Mouse (Mus musculus) myocyte (in vitro differentiated cells): ENCODE measurements around the gene Smarcc1. TPM values are rescaled to one million over a fixed set of nuclear protein-coding genes. Genes with fewer than 3 reads are reported as not detected.
"Not testable (repeated sequence)": the region's sequence is repeated elsewhere in the genome, so short reads cannot be mapped to it uniquely, and the experiment has no call there.

ENCODE experiments used
- H3K27me3 ChIP-seq: one replicate; pipeline ENCODE4 v1.6.1; 2011; ENCODE audit not compliant: control insufficient read depth, insufficient read depth, insufficient read length
- H3K36me3 ChIP-seq: one replicate; pipeline ENCODE4 v1.6.1; 2011; ENCODE audit not compliant: control insufficient read depth, insufficient read depth
- H3K4me2 ChIP-seq: one replicate; pipeline ENCODE4 v1.6.1; 2011; ENCODE audit warnings: low read depth, control low read depth
- H3K4me3 ChIP-seq: one replicate; pipeline ENCODE4 v1.5.1; 2011; ENCODE audit warnings: mild to moderate bottlenecking, control low read depth, moderate library complexity
- H3K79me2 ChIP-seq: one replicate; pipeline ENCODE4 v1.6.1; 2011; ENCODE audit not compliant: control insufficient read depth, insufficient read depth
- H3ac ChIP-seq: one replicate; pipeline ENCODE4 v1.6.1; 2011; ENCODE audit not compliant: control insufficient read depth, insufficient read length
- CEBPB ChIP-seq: IDR thresholded peaks from 2 replicates; pipeline ENCODE4 v1.6.1; 2011; ENCODE audit warnings: mild to moderate bottlenecking, moderate library complexity; ENCODE audit not compliant: poor library complexity, insufficient read depth, severe bottlenecking
- E2F4 ChIP-seq: IDR thresholded peaks from one replicate; pipeline ENCODE4 v1.6.1; 2011; ENCODE audit warnings: mild to moderate bottlenecking, control low read depth, moderate library complexity; ENCODE audit not compliant: insufficient read depth
- MAX ChIP-seq: IDR thresholded peaks from one replicate; pipeline ENCODE4 v1.6.1; 2011; ENCODE audit warnings: low read depth, mild to moderate bottlenecking, control low read depth
- MYOD1 ChIP-seq, 3 experiments: IDR thresholded peaks; one replicate each; pipeline ENCODE4 v1.6.1; 2011; ENCODE audit warnings: control low read depth in 2 of 3, low read depth in 2 of 3, mild to moderate bottlenecking in 2 of 3, moderate library complexity in 1 of 3; ENCODE audit not compliant: insufficient read length in 2 of 3, control insufficient read depth in 1 of 3
- MYOG ChIP-seq, 3 experiments: IDR thresholded peaks; one replicate each; pipeline ENCODE4 v1.6.1; 2011; ENCODE audit warnings: control low read depth in 2 of 3, low read depth in 2 of 3, mild to moderate bottlenecking in 2 of 3; ENCODE audit not compliant: insufficient read length in 2 of 3, control insufficient read depth in 1 of 3, insufficient read depth in 1 of 3
- POLR2A ChIP-seq: IDR thresholded peaks from one replicate; pipeline ENCODE4 v1.6.1; 2011; ENCODE audit warnings: low read depth, mild to moderate bottlenecking, control low read depth, moderate library complexity; ENCODE audit not compliant: insufficient read length
- POLR2AphosphoS2 ChIP-seq: IDR thresholded peaks from one replicate; pipeline ENCODE4 v1.6.1; 2011; ENCODE audit warnings: low read depth, control low read depth; ENCODE audit not compliant: insufficient read length
- REST ChIP-seq: IDR thresholded peaks from one replicate; pipeline ENCODE4 v1.6.1; 2011; ENCODE audit warnings: mild to moderate bottlenecking, control low read depth, moderate library complexity; ENCODE audit not compliant: insufficient read depth, insufficient read length
- SRF ChIP-seq: IDR thresholded peaks from one replicate; pipeline ENCODE4 v1.6.1; 2011; ENCODE audit warnings: low read depth; ENCODE audit not compliant: control insufficient read depth, insufficient read length
- TCF12 ChIP-seq: IDR thresholded peaks from one replicate; pipeline ENCODE4 v1.6.1; 2011; ENCODE audit warnings: mild to moderate bottlenecking, control low read depth; ENCODE audit not compliant: poor library complexity, insufficient read depth, severe bottlenecking
- TCF3 ChIP-seq: IDR thresholded peaks from one replicate; pipeline ENCODE4 v1.6.1; 2011; ENCODE audit warnings: low read depth, control low read depth; ENCODE audit not compliant: insufficient read length
- USF1 ChIP-seq: IDR thresholded peaks from one replicate; pipeline ENCODE4 v1.6.1; 2011; ENCODE audit warnings: low read depth, mild to moderate bottlenecking, control low read depth, moderate library complexity
- polyA plus RNA-seq: library from polyadenylated mRNA; unstranded; fragments of >200 nt; fragmentation: generic; extraction: Trizol; gene quantifications from one replicate; pipeline ENCODE4 v1.2.1, GENCODE M21; 2012; ENCODE audit warnings: missing spikeins

The Smarcc1 gene
- 29.5 TPM for polyA plus RNA-seq

GRCm38 (mm10) chr9:110116977-110117778, at the start of gene Smarcc1:
Smarcc1 (plus strand) TSS chr9:110117708.
- H3K27me3 ChIP-seq, result no peaks in the 10 kb centered on the region
- peak within 1 kb of the TSS; percentile 91 for H3K4me2 ChIP-seq
- peaks cover 24% of the 10 kb centered on the region for H3K79me2 ChIP-seq
- peak within 1 kb of the TSS; percentile 90 for H3ac ChIP-seq
- TF ChIP-seq MAX (no peak), E2F4 (no peak), TCF3 (no peak), CEBPB (no peak), POLR2A (peak; percentile 88), MYOD1 (IDR thresholded peaks at IDR 0.05; ENCODE audit: control insufficient read depth in 1 of 3, insufficient read length in 2 of 3, low read depth in 2 of 3) (peak in 2 of 3 experiments; percentile 12 to 45), USF1 (no peak), POLR2AphosphoS2 (peak; percentile 81), SRF (no peak), MYOG (IDR thresholded peaks at IDR 0.05; ENCODE audit: control insufficient read depth in 1 of 3, insufficient read depth in 1 of 3, insufficient read length in 2 of 3, low read depth in 2 of 3) (peak in 1 of 3 experiments; percentile 9), TCF12 (no peak), REST (no peak)
- peak within 1 kb of the TSS; percentile 91 for H3K4me3 ChIP-seq
- peaks cover 5% of the 10 kb centered on the region for H3K36me3 ChIP-seq

GRCm38 (mm10) chr9:110068745-110069144, 48.8 kb upstream of the Smarcc1 start:
- Histone ChIP-seq H3K4me3 (no peak overlapping the region), H3K79me2 (no peaks in the 10 kb centered on the region), H3K4me2 (no peak overlapping the region), H3K27me3 (no peaks in the 10 kb centered on the region), H3K36me3 (peaks cover 68% of the 10 kb centered on the region), H3ac (no peak overlapping the region)
- TF ChIP-seq E2F4 (no peak), MYOD1 (IDR thresholded peaks at IDR 0.05; ENCODE audit: control insufficient read depth in 1 of 3, insufficient read length in 2 of 3, low read depth in 2 of 3) (no peak), MAX (no peak), REST (no peak), POLR2A (no peak), MYOG (IDR thresholded peaks at IDR 0.05; ENCODE audit: control insufficient read depth in 1 of 3, insufficient read depth in 1 of 3, insufficient read length in 2 of 3, low read depth in 2 of 3) (no peak), USF1 (no peak), SRF (no peak)

DNA sequence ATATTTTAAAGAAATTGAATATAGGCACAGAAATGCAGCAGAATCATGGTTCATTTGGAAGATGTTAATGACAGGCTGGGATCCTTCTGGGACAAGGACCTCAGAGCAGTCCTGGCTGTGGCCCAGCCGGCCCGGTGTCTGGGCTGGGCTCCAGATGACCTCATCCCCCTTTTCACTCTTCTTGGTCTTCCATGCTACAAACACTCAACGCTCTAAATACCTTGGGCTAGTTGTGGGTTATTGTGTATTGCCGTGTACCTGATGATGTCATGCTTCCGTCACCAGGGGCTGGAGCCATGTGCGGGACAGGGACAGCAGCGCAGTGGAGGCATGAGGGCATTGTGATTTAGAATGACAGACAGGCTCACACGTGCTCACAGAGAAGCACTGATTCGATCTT, 47.1 kb upstream of the Smarcc1 start:
- no peak overlapping the region for H3ac ChIP-seq
- no peaks in the 10 kb centered on the region for H3K27me3 ChIP-seq
- TF ChIP-seq MYOG (IDR thresholded peaks at IDR 0.05; ENCODE audit: control insufficient read depth in 1 of 3, insufficient read depth in 1 of 3, insufficient read length in 2 of 3, low read depth in 2 of 3) (no peak), POLR2AphosphoS2 (peak; percentile 28)

DNA sequence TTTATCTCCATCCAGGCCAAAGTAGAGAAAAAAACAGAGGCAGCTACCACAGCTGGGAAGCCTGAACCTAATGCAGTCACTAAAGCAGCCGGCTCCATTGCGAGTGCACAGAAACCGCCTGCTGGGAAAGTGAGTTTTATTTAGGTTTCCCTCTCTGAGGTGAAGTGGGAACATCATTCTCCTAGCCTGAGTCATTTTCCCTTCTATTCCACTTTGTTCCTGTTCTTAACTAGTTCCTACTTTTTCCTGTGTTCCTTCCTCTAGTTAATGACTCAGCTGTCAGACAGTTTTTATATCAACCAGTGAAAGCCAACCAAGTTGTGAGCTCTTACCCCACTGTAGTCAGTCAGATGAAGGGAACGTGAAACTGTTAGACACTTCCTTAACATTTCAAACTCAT, 46.5 kb upstream of the Smarcc1 start:
- Histone ChIP-seq H3K4me2 (no peak overlapping the region), H3ac (no peak overlapping the region), H3K4me3 (no peak overlapping the region), H3K36me3 (peaks cover 75% of the 10 kb centered on the region), H3K79me2 (no peaks in the 10 kb centered on the region), H3K27me3 (no peaks in the 10 kb centered on the region)
- no peak for TF ChIP-seq MYOD1 (IDR thresholded peaks at IDR 0.05; ENCODE audit: control insufficient read depth in 1 of 3, insufficient read length in 2 of 3, low read depth in 2 of 3)
- no peak for TF ChIP-seq MYOG (IDR thresholded peaks at IDR 0.05; ENCODE audit: control insufficient read depth in 1 of 3, insufficient read depth in 1 of 3, insufficient read length in 2 of 3, low read depth in 2 of 3)
- no peak for TF ChIP-seq CEBPB
- no peak for TF ChIP-seq TCF3
- no peak for TF ChIP-seq E2F4
- TF ChIP-seq REST, result no peak

More for the DNA sequence above, 47.1 kb upstream of the Smarcc1 start:
- Histone ChIP-seq H3K36me3 (peaks cover 78% of the 10 kb centered on the region), H3K79me2 (no peaks in the 10 kb centered on the region), H3K4me2 (no peak overlapping the region), H3K4me3 (no peak overlapping the region)

DNA sequence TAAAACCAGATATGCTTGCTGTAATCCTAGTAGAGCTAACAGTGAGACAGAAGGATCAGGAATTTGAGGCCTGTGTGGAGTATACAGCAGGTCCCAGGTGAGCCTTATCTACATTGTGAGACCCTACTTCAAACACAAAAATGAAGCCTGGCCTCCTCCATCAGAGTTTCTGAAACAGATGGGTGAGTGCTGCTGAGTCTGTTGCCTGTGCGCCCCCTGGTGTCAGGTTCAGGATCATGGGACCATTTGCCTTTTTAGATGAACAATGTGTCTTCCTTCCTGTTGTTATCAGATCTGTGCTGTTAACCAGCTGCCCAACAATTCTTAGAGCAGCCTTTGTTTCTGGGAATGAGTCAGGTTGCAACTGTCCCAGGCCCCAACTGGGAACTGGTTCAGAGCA, 45.7 kb upstream of the Smarcc1 start:
- peaks cover 75% of the 10 kb centered on the region for H3K36me3 ChIP-seq

GRCm38 (mm10) chr9:110076468-110076867, 41.0 kb upstream of the Smarcc1 start:
- not testable (repeated sequence) for H3K79me2 ChIP-seq, H3K4me2 ChIP-seq

More for the DNA sequence above, 45.7 kb upstream of the Smarcc1 start:
- peak in 1 of 3 experiments; percentile 47 for TF ChIP-seq MYOG (IDR thresholded peaks at IDR 0.05; ENCODE audit: control insufficient read depth in 1 of 3, insufficient read depth in 1 of 3, insufficient read length in 2 of 3, low read depth in 2 of 3)
- peak in 1 of 3 experiments; percentile 4 for TF ChIP-seq MYOD1 (IDR thresholded peaks at IDR 0.05; ENCODE audit: control insufficient read depth in 1 of 3, insufficient read length in 2 of 3, low read depth in 2 of 3)
- no peak for TF ChIP-seq USF1
- TF ChIP-seq SRF, result peak; percentile 50
- Histone ChIP-seq H3ac (no peak overlapping the region), H3K4me3 (no peak overlapping the region), H3K27me3 (no peaks in the 10 kb centered on the region), H3K79me2 (no peaks in the 10 kb centered on the region), H3K4me2 (no peak overlapping the region)

More at GRCm38 (mm10) chr9:110076468-110076867, 41.0 kb upstream of the Smarcc1 start:
- peaks cover 65% of the 10 kb centered on the region for H3K36me3 ChIP-seq
- H3K4me3 ChIP-seq, H3K27me3 ChIP-seq, H3ac ChIP-seq: not testable (repeated sequence)
